Mouse (Mus musculus) stomach, embryonic 16.5 days (tissue): ENCODE results near the gene 5031439G07Rik. TPM values are rescaled to one million over a fixed set of nuclear protein-coding genes. Genes with fewer than 3 reads are reported as not detected.

ENCODE experiments used
- ATAC-seq: fragments of 200-750 bp; cut with Nextera tagmentation; 2 replicates; pipeline ENCODE4 v1.8.0; 2017; ENCODE audit warnings: moderate number of reproducible peaks, moderate TSS enrichment; ENCODE audit not compliant: insufficient read depth, low FRiP score
- H3K27ac ChIP-seq: fragments of 300-500 bp; sonication (generic); 2 replicates; pipeline ENCODE4 v1.5.1; 2014; ENCODE audit warnings: low read length
- H3K27me3 ChIP-seq: fragments of 300-500 bp; sonication (generic); 2 replicates; pipeline ENCODE4 v1.6.1; 2014; ENCODE audit warnings: low read length, control low read depth, mixed read lengths; ENCODE audit not compliant: control insufficient read depth, insufficient read depth
- H3K36me3 ChIP-seq: fragments of 300-500 bp; sonication (generic); 2 replicates; pipeline ENCODE4 v1.6.1; 2014; ENCODE audit warnings: low read length; ENCODE audit not compliant: control insufficient read depth, insufficient read depth
- H3K4me1 ChIP-seq: fragments of 300-500 bp; sonication (generic); 2 replicates; pipeline ENCODE4 v1.6.1; 2014; ENCODE audit warnings: low read length, control low read depth, mixed read lengths; ENCODE audit not compliant: control insufficient read depth, insufficient read depth
- H3K4me2 ChIP-seq: fragments of 300-500 bp; sonication (generic); 2 replicates; pipeline ENCODE4 v1.6.1; 2014; ENCODE audit warnings: low read depth, low read length, mixed read lengths
- H3K4me3 ChIP-seq: fragments of 300-500 bp; sonication (generic); replicated peaks from 2 replicates; pipeline ENCODE4 v1.5.1; 2014; ENCODE audit warnings: mild to moderate bottlenecking, low read length
- H3K9ac ChIP-seq: fragments of 300-500 bp; sonication (generic); 2 replicates; pipeline ENCODE4 v1.6.1; 2014; ENCODE audit warnings: low read length
- H3K9me3 ChIP-seq: fragments of 300-500 bp; sonication (generic); replicated peaks from 2 replicates; pipeline ENCODE4 v1.6.1; 2016; ENCODE audit warnings: low read length, control low read depth; ENCODE audit not compliant: control insufficient read depth
- WGBS: fragments of 180-500 bp; shearing (Covaris S2); extraction: QIAGEN DNeasy Blood & Tissue Kit; methylation state at CpG from one replicate; pipeline ENCODE4 v1.1.7; 2014; 5-methylcytosine and 5-hydroxymethylcytosine counted together
- polyA plus RNA-seq: library from polyadenylated mRNA; unstranded; fragments of >200 nt; fragmentation: Nextera tagmentation; extraction: Ambion mirVana; gene quantifications from 2 replicates; pipeline ENCODE4 v1.2.1, GENCODE M21; 2015

The 5031439G07Rik gene
- polyA plus RNA-seq, 1 experiment from 2014 or later: 7.7 TPM

- Histone ChIP-seq H3K27me3 (no peaks in the 10 kb centered on the region), H3K9ac (no peak overlapping the region), H3K4me2 (no peak overlapping the region), H3K4me3 (no peak overlapping the region), H3K27ac (no peak overlapping the region), H3K9me3 (no peaks in the 10 kb centered on the region), H3K36me3 (no peaks in the 10 kb centered on the region), H3K4me1 (0 out of 2 replicates have a peak, but pooled peaks cover 3% of the 10 kb centered on the region)
- 60% methylated on average over 4 of the region's 4 CpGs for WGBS
- ATAC-seq: no peak
These were observed 33.9 kb upstream of the 5031439G07Rik start for GRCm38 (mm10) chr15:85022211-85022610.

DNA sequence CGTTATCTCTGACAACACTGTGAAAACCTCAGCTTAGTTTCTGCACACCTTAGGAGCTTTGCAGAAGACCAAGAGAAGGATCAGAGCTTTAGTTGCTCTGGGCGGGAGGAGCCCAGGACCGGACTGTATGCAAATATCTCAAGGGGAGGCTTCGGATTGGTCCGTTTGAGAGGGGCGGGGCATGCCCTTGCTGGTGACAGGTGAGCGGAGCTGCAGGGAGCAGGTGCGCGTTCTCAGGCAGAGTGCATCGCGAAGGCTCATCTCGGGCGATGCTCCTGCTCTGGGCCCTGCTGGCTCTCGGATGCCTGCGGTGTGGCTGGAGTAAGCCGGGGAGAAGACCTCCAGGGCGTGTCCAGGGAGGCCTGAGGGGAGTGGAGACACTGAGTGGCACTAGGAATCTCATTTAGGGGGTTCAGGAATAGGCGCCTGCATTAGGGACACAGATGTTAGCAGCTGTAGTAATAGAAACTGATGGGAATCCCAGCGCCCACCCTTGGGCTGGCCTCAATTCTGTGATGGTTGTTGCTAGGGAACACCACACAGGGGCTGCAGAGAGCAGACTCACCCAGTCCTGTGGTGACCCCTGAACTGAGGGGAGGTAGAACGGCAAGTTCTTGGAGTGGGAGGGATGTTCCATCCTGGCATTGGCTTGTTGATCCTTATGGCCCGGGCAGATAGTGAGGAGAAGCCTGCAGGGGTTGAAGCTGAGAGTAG is 28.8 kb upstream of the 5031439G07Rik start, which contains the start of gene Upk3a:
Gene Upk3a, plus strand, starts transcription at position 191 of the 714 bp plus-strand sequence.
- peak; percentile 75; the same call in 1 of the 2 replicates for ATAC-seq
- H3K27me3 ChIP-seq: no peaks in the 10 kb centered on the region
- H3K4me2 ChIP-seq: 0 out of 2 replicates have a peak within 1 kb of the TSS, but pooled peaks have one; percentile 3
- H3K4me1 ChIP-seq: peaks cover 16% of the 10 kb centered on the region
- H3K9ac ChIP-seq: no peak within 1 kb of the TSS
- H3K9me3 ChIP-seq: no peaks in the 10 kb centered on the region
- H3K36me3 ChIP-seq: no peaks in the 10 kb centered on the region
- 9% methylated on average over 21 of the region's 21 CpGs for WGBS
- H3K27ac ChIP-seq: no peak within 1 kb of the TSS
- no peak within 1 kb of the TSS for H3K4me3 ChIP-seq

- H3K27ac ChIP-seq: no peak overlapping the region
- H3K4me2 ChIP-seq: no peak overlapping the region
- no peaks in the 10 kb centered on the region for H3K36me3 ChIP-seq
- H3K9ac ChIP-seq: no peak overlapping the region
- H3K27me3 ChIP-seq: no peaks in the 10 kb centered on the region
- H3K9me3 ChIP-seq: no peaks in the 10 kb centered on the region
- peaks cover 21% of the 10 kb centered on the region for H3K4me1 ChIP-seq
- 84% methylated on average over 11 of the region's 11 CpGs for WGBS
- H3K4me3 ChIP-seq: no peak overlapping the region
- no peak for ATAC-seq
These were observed 27.4 kb upstream of the 5031439G07Rik start for GRCm38 (mm10) chr15:85015771-85016170.

- 0 out of 2 replicates have a peak overlapping the region, but pooled peaks have one; percentile 3 for H3K4me3 ChIP-seq
- H3K4me1 ChIP-seq: peaks cover 21% of the 10 kb centered on the region
- no peaks in the 10 kb centered on the region for H3K9me3 ChIP-seq
- 20% methylated on average over 2 of the region's 2 CpGs for WGBS
- peak overlapping the region; percentile 54 for H3K9ac ChIP-seq
- H3K4me2 ChIP-seq: peak overlapping the region; percentile 39
- H3K36me3 ChIP-seq: no peaks in the 10 kb centered on the region
- H3K27ac ChIP-seq: peak overlapping the region; percentile 89
- peak; percentile 61; the same call in 1 of the 2 replicates for ATAC-seq
- H3K27me3 ChIP-seq: no peaks in the 10 kb centered on the region
These were observed 24.3 kb upstream of the 5031439G07Rik start for GRCm38 (mm10) chr15:85012662-85013054.

DNA sequence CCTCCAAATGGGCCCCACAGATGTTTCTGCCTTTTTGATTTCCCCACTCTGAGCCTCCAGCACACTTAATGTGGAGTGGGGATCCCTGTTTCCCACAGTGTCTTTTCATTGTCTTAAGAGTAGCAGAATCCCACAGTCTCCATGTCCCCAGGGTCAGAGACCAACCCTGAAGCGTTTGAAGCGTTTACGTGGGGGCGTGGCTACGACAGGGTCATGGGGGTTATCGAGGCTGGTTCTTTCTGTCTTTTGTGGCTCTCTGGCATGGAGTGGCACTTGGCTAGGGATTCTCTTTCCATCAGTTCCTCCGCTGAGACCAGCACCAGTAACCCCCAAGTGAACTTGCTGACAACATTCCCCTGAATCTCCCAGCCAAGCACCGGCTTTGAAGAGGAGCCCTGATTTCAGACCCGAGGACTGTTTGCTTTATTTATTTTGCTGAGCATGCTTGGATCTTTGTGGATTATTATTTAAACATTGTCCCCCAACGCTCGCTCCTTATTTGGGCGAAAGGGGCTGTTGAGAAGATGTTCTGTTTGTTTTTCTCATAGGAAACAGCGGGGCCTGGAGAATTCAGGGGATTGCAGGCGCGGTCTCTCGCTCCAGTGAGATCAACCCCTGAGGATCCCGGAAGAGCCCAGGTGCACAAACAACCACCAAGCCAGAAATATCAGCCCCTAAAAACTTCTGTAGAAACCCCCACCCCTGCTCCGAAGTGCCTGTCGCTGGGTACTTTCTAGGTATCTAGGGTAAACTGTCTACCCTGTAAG is 23.7 kb upstream of the 5031439G07Rik start:
- no peaks in the 10 kb centered on the region for H3K36me3 ChIP-seq
- H3K4me3 ChIP-seq: 0 out of 2 replicates have a peak overlapping the region, but pooled peaks have one; percentile 3
- no peaks in the 10 kb centered on the region for H3K27me3 ChIP-seq
- peaks cover 17% of the 10 kb centered on the region for H3K4me1 ChIP-seq
- peak overlapping the region; percentile 54 for H3K9ac ChIP-seq
- H3K4me2 ChIP-seq: peak overlapping the region; percentile 39
- no peaks in the 10 kb centered on the region for H3K9me3 ChIP-seq
- peak overlapping the region; percentile 89 for H3K27ac ChIP-seq
- WGBS: 16% methylated on average over 19 of the region's 19 CpGs
- ATAC-seq: peak; percentile 61; the same call in 1 of the 2 replicates

- Histone ChIP-seq H3K4me1 (peaks cover 14% of the 10 kb centered on the region), H3K9ac (no peak overlapping the region), H3K4me2 (no peak overlapping the region), H3K27ac (no peak overlapping the region), H3K27me3 (no peaks in the 10 kb centered on the region), H3K4me3 (no peak overlapping the region), H3K36me3 (no peaks in the 10 kb centered on the region), H3K9me3 (no peaks in the 10 kb centered on the region)
- ATAC-seq: no peak
- WGBS: 87% methylated on average over 8 of the region's 8 CpGs
These were observed 21.3 kb upstream of the 5031439G07Rik start for GRCm38 (mm10) chr15:85009666-85010065.

- Histone ChIP-seq H3K9ac (peak overlapping the region; percentile 38), H3K27ac (no peak overlapping the region), H3K4me1 (0 out of 2 replicates have a peak, but pooled peaks cover 3% of the 10 kb centered on the region), H3K4me2 (no peak overlapping the region), H3K36me3 (no peaks in the 10 kb centered on the region), H3K9me3 (no peaks in the 10 kb centered on the region), H3K27me3 (no peaks in the 10 kb centered on the region), H3K4me3 (no peak overlapping the region)
- ATAC-seq: peak; percentile 75; the same call in 1 of the 2 replicates
- 17% methylated on average over 29 of the region's 29 CpGs for WGBS
These were observed 12.9 kb upstream of the 5031439G07Rik start for GRCm38 (mm10) chr15:85000984-85001982.

DNA sequence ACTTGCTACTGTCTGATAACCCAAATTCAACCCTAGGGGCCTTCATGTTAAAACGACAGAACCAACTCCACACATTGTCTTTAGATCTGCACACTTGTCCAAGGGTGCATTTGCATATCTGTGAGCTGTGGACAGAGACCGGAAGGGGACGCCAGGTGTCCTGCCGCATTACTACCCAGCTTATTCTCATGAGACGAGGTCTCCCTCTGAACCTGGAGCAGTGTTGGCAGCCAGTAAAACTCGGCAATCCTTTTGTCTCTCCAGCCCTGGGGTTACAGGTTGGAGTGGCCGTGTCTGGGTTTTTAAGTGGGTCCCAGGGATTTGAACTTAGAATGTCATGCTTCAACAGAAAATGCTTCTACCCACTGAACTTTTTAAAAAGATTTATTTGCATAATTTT is 11.6 kb upstream of the 5031439G07Rik start:
- Histone ChIP-seq H3K4me2 (no peak overlapping the region), H3K9me3 (no peaks in the 10 kb centered on the region), H3K27me3 (no peaks in the 10 kb centered on the region), H3K27ac (no peak overlapping the region), H3K4me1 (0 out of 2 replicates have a peak, but pooled peaks cover 3% of the 10 kb centered on the region), H3K9ac (no peak overlapping the region), H3K4me3 (no peak overlapping the region), H3K36me3 (no peaks in the 10 kb centered on the region)
- whole genome bisulfite sequencing: 69% methylated on average over 7 of the region's 7 CpGs
- ATAC-seq: no peak
